Mouse (Mus musculus) frontal cortex, postnatal 25 days (tissue): ENCODE results near the gene Vmn2r115.
"Not testable (repeated sequence)": the region's sequence is repeated elsewhere in the genome, so short reads cannot be mapped to it uniquely, and the experiment has no call there.

Source experiments
- DNase-seq, 2 experiments: peaks; one replicate each; pipeline ENCODE4 v3.0.0; 2022; ENCODE audit warnings: low spot score in 2 of 2

The Vmn2r115 gene

DNA sequence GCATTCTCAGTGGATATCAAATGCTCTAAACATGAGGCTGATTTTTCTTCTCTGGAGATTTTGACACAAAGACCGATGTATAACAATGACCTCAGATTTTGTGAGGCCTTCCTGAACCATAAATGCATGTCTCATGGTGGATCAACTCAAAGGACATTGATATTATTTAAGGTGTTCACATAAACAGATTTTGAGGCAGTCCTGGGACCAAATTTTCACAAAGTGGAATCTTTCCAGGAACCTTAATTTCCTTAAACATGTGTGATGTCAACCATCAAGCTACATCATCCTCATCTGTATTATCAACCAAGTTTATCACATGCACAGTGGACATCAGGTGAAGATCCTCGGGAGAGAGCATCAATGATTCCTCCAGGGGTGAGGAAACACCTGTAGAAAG, at the start of gene Vmn2r115:
Gene Vmn2r115, plus strand, starts transcription at position 301 of the 400 bp plus-strand sequence.
- not testable (repeated sequence) for DNase-seq

DNA sequence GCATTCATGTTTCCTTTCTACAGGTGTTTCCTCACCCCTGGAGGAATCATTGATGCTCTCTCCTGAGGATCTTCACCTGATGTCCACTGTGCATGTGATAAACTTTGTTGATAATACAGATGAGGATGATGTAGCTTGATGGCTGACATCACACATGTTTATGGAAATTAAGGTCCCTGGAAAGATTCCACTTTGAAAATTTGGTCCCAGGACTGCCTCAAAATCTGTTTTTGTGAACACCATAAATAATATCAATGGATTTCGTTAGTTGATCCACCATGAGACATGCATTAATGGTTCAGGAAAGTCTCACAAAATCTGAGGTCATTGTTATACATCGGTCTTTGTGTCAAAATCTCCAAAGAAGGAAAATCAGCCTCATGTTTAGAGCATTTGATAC, 31.1 kb upstream of the Vmn2r115 start, which contains the start of gene Vmn2r114:
Gene Vmn2r114, minus strand, starts transcription at position 101 of the 400 bp plus-strand sequence.
- not testable (repeated sequence) for DNase-seq

DNA sequence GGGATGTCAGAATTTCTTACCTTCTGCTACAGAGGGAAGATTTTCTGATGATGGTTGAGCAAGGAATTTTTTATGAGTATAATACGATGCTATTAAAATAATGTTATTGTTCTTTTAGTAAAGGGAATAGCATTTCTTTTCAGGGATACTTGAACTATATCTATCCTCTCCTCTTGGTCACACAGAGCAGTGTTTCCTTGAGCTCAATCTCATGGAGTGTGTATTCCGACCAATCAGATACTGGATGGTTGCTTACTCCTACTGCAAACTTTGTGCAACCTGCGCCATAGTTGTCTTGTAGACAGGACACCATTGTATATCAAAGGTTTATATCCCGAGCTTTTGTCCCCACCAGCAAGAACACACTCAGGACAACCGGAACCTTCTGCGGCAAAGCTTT, 12.9 kb upstream of the Vmn2r115 start:
- DNase-seq: no peak

DNA sequence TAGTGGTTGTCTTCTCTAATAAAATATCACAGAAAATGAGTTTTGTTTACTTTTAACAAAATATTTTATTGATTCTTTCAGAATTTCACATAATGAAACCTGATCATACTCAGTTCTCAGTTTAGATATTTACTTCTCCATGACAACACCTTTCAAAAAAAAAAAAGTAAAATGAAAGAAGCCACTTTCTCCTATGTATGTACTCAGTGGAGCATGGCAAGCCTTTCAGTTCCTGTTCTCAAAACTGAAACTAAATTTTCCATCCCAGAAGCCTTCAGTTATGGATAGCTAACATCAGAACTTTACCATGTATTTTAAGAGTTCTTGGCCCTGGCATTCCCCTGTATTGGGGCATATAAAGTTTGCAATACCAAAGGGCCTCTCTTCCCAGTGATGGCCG, 8.1 kb downstream of the Vmn2r115 start:
- no peak for DNase-seq

DNA sequence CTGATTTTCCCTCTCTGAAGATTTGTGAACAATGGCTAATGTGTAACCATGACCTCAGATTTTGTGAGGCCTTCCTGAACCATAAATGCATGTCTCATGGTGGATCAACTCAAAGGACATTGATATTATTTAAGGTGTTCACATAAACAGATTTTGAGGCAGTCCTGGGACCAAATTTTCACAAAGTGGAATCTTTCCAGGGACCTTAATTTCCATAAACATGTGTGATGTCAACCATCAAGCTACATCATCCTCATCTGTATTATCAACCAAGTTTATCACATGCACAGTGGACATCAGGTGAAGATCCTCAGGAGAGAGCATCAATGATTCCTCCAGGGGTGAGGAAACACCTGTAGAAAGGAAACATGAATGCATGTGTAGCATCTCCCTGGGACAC, 40.8 kb downstream of the Vmn2r115 start, which contains the start of gene Vmn2r116:
Gene Vmn2r116, plus strand, starts transcription at position 301 of the 400 bp plus-strand sequence.
- DNase-seq: not testable (repeated sequence)
